ENCODE assay signal across 9 mouse cellular contexts in the genomic region with DNA sequence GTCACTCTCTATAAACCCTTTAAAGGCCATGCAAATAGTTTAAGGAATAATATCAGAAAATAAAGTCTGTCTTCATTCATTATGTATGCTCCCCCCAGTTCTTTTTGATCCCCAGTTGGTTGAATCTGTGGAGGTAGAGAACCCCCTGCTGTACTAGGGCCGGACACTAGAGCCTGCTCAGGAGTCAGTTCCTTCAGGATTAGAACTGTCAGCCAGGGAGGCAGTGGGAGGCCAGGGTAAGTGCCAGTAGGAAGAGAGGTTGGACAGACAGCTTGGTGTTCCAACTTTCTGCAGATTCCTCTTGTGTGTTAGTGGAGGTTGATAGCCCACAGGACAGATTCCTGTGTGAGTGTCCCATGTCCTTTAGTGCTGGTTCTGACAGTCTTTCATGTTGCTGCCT.
DNase-seq lines count a peak whose midpoint lies in the region; ATAC-seq and TF ChIP-seq lines count a peak whose summit lies in the region.
"Had no signal": no experiment of that assay in that cellular context is flagged by ENCODE, and none has a peak within 500 bp of the region (broad histone marks: within the 10 kb centered on the region; RNA-seq: fewer than 3 reads in every experiment).

No protein-coding gene starts in this region.

- no peaks in the 10 kb centered on the region for H3K4me1 ChIP-seq in liver, adult 2 months (ENCODE audit: control insufficient read depth, insufficient read depth, low read length)
- H3K4me1 ChIP-seq in limb, embryonic 14.5 days (ENCODE audit: control insufficient read depth, insufficient read depth, low read length), result peaks cover 43% of the 10 kb centered on the region
- H3K4me1 ChIP-seq in forebrain, postnatal 0 days (ENCODE audit: insufficient read depth), result no peaks in the 10 kb centered on the region

- no peaks in the 10 kb centered on the region for H3K79me2 ChIP-seq in liver, adult 2 months (ENCODE audit: control insufficient read depth, insufficient read depth, low read length)

- H3K9me3 ChIP-seq in limb, embryonic 14.5 days (ENCODE audit: control insufficient read depth, low read length), result no peaks in the 10 kb centered on the region
- H3K9me3 ChIP-seq in forebrain, postnatal 0 days (ENCODE audit: low read length), result no peaks in the 10 kb centered on the region
- H3K9me3 ChIP-seq: midbrain, embryonic 12.5 days had no signal

- no peaks in the 10 kb centered on the region for H3K27me3 ChIP-seq in liver, adult 2 months (ENCODE audit: control insufficient read depth, insufficient read depth, low read length)
- H3K27me3 ChIP-seq in limb, embryonic 14.5 days (ENCODE audit: control insufficient read depth, insufficient read depth, low read length), result no peaks in the 10 kb centered on the region
- no peaks in the 10 kb centered on the region for H3K27me3 ChIP-seq in forebrain, postnatal 0 days (ENCODE audit: insufficient read depth, low read length)
- H3K27me3 ChIP-seq: midbrain, embryonic 12.5 days had no signal

- WGBS in liver, adult 2 months, result 87% methylated on average over 1 of the region's 1 CpGs
- WGBS in limb, embryonic 14.5 days, result 28% methylated on average over 1 of the region's 1 CpGs
- 67% methylated on average over 1 of the region's 1 CpGs for WGBS in forebrain, postnatal 0 days

- DNase-seq in frontal cortex, postnatal 14 days (ENCODE audit: low spot score in 2 of 2), result no peak
- no peak for DNase-seq in liver, adult 2 months (ENCODE audit: extremely low read depth, low read depth, low spot score)
- DNase-seq in liver, result no peak
- peak; percentile 65 to 70 for DNase-seq in cerebellum, postnatal 14 days
- DNase-seq in limb, embryonic 14.5 days (ENCODE audit: low spot score), result no peak
- no peak for DNase-seq in forebrain, postnatal 0 days

- no peak overlapping the region for H3K27ac ChIP-seq in liver, adult 2 months (replicated peaks; ENCODE audit: insufficient read depth, low read depth, low read length)
- peak overlapping the region; percentile 61 for H3K27ac ChIP-seq in limb, embryonic 14.5 days (replicated peaks; ENCODE audit: low read depth, low read length)
- no peak overlapping the region for H3K27ac ChIP-seq in forebrain, postnatal 0 days (ENCODE audit: low read depth, low read length)
- H3K27ac ChIP-seq: midbrain, embryonic 12.5 days had no signal

- H3K4me2 ChIP-seq in limb, embryonic 14.5 days (replicated peaks; ENCODE audit: low read depth, low read length, severe bottlenecking), result no peak overlapping the region
- no peak overlapping the region for H3K4me2 ChIP-seq in forebrain, postnatal 0 days (ENCODE audit: low read depth)
- H3K4me2 ChIP-seq: midbrain, embryonic 12.5 days had no signal

- TF ChIP-seq CTCF in liver, adult 2 months (IDR thresholded peaks at IDR 0.05; ENCODE audit: low read depth, low read length), result peak; percentile 9; the same call in 1 of the 2 replicates
- TF ChIP-seq CTCF in forebrain, postnatal 0 days (IDR thresholded peaks at IDR 0.05; ENCODE audit: low read depth), result no peak; the same call in 1 of the 2 replicates

- H3K9ac ChIP-seq in liver, adult 2 months (ENCODE audit: low read depth, low read length), result no peak overlapping the region
- no peak overlapping the region for H3K9ac ChIP-seq in limb, embryonic 14.5 days (ENCODE audit: low read depth, low read length, severe bottlenecking)
- H3K9ac ChIP-seq in forebrain, postnatal 0 days, result no peak overlapping the region
- H3K9ac ChIP-seq: midbrain, embryonic 12.5 days had no signal

- ATAC-seq in frontal cortex, adult (ENCODE audit: low TSS enrichment), result peak; percentile 58; the same call in 1 of the 2 replicates
- ATAC-seq in limb, embryonic 14.5 days (ENCODE audit: low FRiP score, low read depth), result no peak
- ATAC-seq in monocyte, adult 5-6 weeks (replicated peaks; ENCODE audit: insufficient number of reproducible peaks, low FRiP score, low TSS enrichment, poor library complexity, severe bottlenecking), result no peak
- no peak for ATAC-seq in forebrain, postnatal 0 days

- no peaks in the 10 kb centered on the region for H3K36me3 ChIP-seq in liver, adult 2 months (ENCODE audit: control insufficient read depth, insufficient read depth, low read length)
- no peaks in the 10 kb centered on the region for H3K36me3 ChIP-seq in limb, embryonic 14.5 days (ENCODE audit: control insufficient read depth, insufficient read depth, low read length)
- no peaks in the 10 kb centered on the region for H3K36me3 ChIP-seq in forebrain, postnatal 0 days (ENCODE audit: insufficient read depth)
- H3K36me3 ChIP-seq: midbrain, embryonic 12.5 days had no signal

- H3K4me3 ChIP-seq in liver, adult 2 months (ENCODE audit: insufficient read depth, low read depth, low read length), result no peak overlapping the region
- H3K4me3 ChIP-seq in limb, embryonic 14.5 days (replicated peaks; ENCODE audit: low read length), result no peak overlapping the region
- H3K4me3 ChIP-seq in forebrain, postnatal 0 days (ENCODE audit: low read depth, low read length), result no peak overlapping the region
- H3K4me3 ChIP-seq: midbrain, embryonic 12.5 days had no signal

- TF ChIP-seq POLR2A in liver, adult 2 months (IDR thresholded peaks at IDR 0.05; ENCODE audit: extremely low read depth, insufficient read depth, low read length), result no peak
- no peak for TF ChIP-seq POLR2A in limb, embryonic 14.5 days (IDR thresholded peaks at IDR 0.05; ENCODE audit: borderline replicate concordance, extremely low read depth, insufficient read depth, insufficient read length)

Comparison
In these comparisons a context has a peak if more than half of its experiments do, and no peak if none do; other contexts are left out.
1. DNase-seq: peak in cerebellum, postnatal 14 days (2 of 2); none in frontal cortex, postnatal 14 days (0 of 2), liver, adult 2 months (single experiment), liver (single experiment), limb, embryonic 14.5 days (single experiment) and forebrain, postnatal 0 days (single experiment).